Mouse (Mus musculus) spleen, adult 2 months (tissue): Measurements from ENCODE around the gene Hs6st3.

Source experiments
- CTCF ChIP-seq: fragments of 200-500 bp; IDR thresholded peaks from 2 replicates; pipeline ENCODE4 v1.5.1; 2011; ENCODE audit warnings: mild to moderate bottlenecking, inconsistent platforms; ENCODE audit not compliant: insufficient read depth, insufficient read length, insufficient replicate concordance; ENCODE audit errors: extremely low read depth
- POLR2A ChIP-seq: fragments of 200-500 bp; IDR thresholded peaks from 2 replicates; pipeline ENCODE4 v1.6.1; 2011; ENCODE audit warnings: low read depth, low read length, inconsistent platforms

GRCm38 (mm10) chr14:119107591-119107990, 30.6 kb upstream of the Hs6st3 start:
- TF ChIP-seq CTCF (no peak), POLR2A (no peak)
